Comparison of ENCODE assay signal across 8 mouse cellular contexts in the genomic region with DNA sequence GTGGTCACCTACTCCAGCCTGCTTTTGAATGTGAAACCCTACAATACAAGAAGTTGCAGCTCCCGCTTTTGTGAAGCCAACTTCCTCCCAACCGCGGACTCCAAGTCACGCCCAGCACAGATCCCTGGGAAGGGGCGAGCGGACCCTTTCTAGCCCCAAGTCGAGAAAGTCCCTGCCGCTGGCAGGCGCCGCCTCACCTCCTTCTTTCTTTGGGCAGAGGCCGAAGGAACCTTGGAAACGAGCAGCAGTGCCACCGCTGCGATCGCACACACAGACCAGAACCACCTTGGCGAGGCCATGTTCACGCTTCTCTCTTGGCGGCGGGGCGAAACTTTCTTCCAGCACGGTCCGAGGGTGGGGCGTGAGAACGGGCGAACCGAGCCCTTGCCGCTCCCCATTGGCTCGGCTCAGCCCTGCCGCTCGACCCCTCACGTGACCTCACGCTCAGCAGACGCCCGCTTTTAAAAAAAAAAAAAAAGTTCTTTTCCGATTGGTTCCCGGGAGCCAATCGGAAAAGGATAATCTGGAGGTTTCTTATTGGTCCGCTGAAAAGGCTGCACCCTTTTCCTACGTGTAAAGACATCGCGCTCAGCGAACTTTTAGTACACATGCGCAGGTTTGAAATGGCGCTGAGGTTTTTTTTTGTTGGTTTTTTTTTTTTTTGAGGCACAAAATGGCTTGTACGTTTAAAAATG. TPM values are rescaled to one million over a fixed set of nuclear protein-coding genes. Genes with fewer than 3 reads are reported as not detected.
A peak's percentile ranks its signal among the peaks of the same experiment; 100 is the strongest.
DNase-seq lines count a peak whose midpoint lies in the region; ATAC-seq lines count a peak whose summit lies in the region.

Magt1 (minus strand) TSS at position 442 of the 695 bp plus-strand sequence.

- no peaks in the 10 kb centered on the region for H3K9me3 ChIP-seq in hindbrain, embryonic 14.5 days (ENCODE audit: control insufficient read depth, low read length)

- H3K27ac ChIP-seq in hindbrain, embryonic 14.5 days, result peak within 1 kb of the TSS; percentile 91

- H3K4me2 ChIP-seq in hindbrain, embryonic 14.5 days (replicated peaks), result peak within 1 kb of the TSS; percentile 62

- ATAC-seq in hindbrain, embryonic 14.5 days (ENCODE audit: low FRiP score), result peak; percentile 95

- peak within 1 kb of the TSS; percentile 56 for H3K4me3 ChIP-seq in hindbrain, embryonic 14.5 days (replicated peaks; ENCODE audit: low read length)

- no peaks in the 10 kb centered on the region for H3K4me1 ChIP-seq in hindbrain, embryonic 14.5 days (replicated peaks; ENCODE audit: control insufficient read depth, insufficient read depth, low read length)

- 12% methylated on average over 45 of the region's 45 CpGs for WGBS in hindbrain, embryonic 14.5 days

- H3K36me3 ChIP-seq in hindbrain, embryonic 14.5 days (replicated peaks; ENCODE audit: control insufficient read depth, insufficient read depth), result no peaks in the 10 kb centered on the region

- peak within 1 kb of the TSS; percentile 57 for H3K9ac ChIP-seq in hindbrain, embryonic 14.5 days

- no peaks in the 10 kb centered on the region for H3K27me3 ChIP-seq in hindbrain, embryonic 14.5 days (ENCODE audit: control insufficient read depth, insufficient read depth, low read length)

- DNase-seq in R1 (ENCODE audit: low read depth, low spot score), result peak; percentile 96
- DNase-seq in cerebellum, postnatal 25 days, result peak; percentile 74 to 88
- peak; percentile 44 to 60 for DNase-seq in frontal cortex, postnatal 25 days (ENCODE audit: low spot score in 2 of 2)
- DNase-seq in hindbrain, embryonic 14.5 days (ENCODE audit: low spot score), result peak; percentile 87
- DNase-seq in left cerebral cortex, adult 11 months (ENCODE audit: low spot score), result peak; percentile 72
- peak; percentile 87 to 94 for DNase-seq in lung, postnatal 4 days
- DNase-seq in retina, postnatal 7 days (ENCODE audit: low read depth, low spot score), result peak; percentile 73
- DNase-seq in urinary bladder, adult 2 months (ENCODE audit: low spot score), result peak; percentile 62

RNA-seq across cellular contexts. Expression of gene Magt1, which starts in this region (rescaled TPM):
- 22.8 and 23.3 TPM in 2 replicates for polyA plus RNA-seq in hindbrain, embryonic 14.5 days (2014; fragmentation: Nextera tagmentation; extraction: Ambion mirVana)
- 18.6 and 20.4 TPM in 2 replicates for polyA plus RNA-seq in urinary bladder, adult 2 months (2012; rRNA removed)

Comparison
In these comparisons a context has a peak if more than half of its experiments do, and no peak if none do; other contexts are left out.
1. Peak in every context shown above with its lines: DNase-seq, ATAC-seq, H3K4me3 ChIP-seq and H3K27ac ChIP-seq.